Mouse (Mus musculus) E14TG2a.4 (cell line): ENCODE results near the gene 1500011B03Rik.

Source experiments
- H3K27me3 ChIP-seq: 2 replicates; pipeline ENCODE4 v1.6.1; 2014; ENCODE audit warnings: low read length, control low read depth; ENCODE audit not compliant: insufficient read depth
- H3K36me3 ChIP-seq: 2 replicates; pipeline ENCODE4 v1.6.1; 2014; ENCODE audit warnings: low read length, control low read depth; ENCODE audit not compliant: insufficient read depth
- H3K4me1 ChIP-seq: replicated peaks from 2 replicates; pipeline ENCODE4 v1.6.1; 2014; ENCODE audit warnings: low read depth, low read length, control low read depth
- H3K4me3 ChIP-seq: replicated peaks from 2 replicates; pipeline ENCODE4 v1.5.1; 2014; ENCODE audit warnings: mild to moderate bottlenecking, low read length
- H3K9me3 ChIP-seq: 2 replicates; pipeline ENCODE4 v1.6.1; 2014; ENCODE audit warnings: low read length, control low read depth
- CTCF ChIP-seq: conservative IDR thresholded peaks from 2 replicates; pipeline ENCODE4 v1.5.1; 2014; ENCODE audit warnings: low read length
- NANOG ChIP-seq: IDR thresholded peaks from 2 replicates; pipeline ENCODE4 v1.6.1; 2014; ENCODE audit warnings: borderline replicate concordance, low read length, mixed read lengths
- POU5F1 ChIP-seq: IDR thresholded peaks from 2 replicates; pipeline ENCODE4 v1.6.1; 2014; ENCODE audit warnings: low read length, borderline replicate concordance

The 1500011B03Rik gene

DNA sequence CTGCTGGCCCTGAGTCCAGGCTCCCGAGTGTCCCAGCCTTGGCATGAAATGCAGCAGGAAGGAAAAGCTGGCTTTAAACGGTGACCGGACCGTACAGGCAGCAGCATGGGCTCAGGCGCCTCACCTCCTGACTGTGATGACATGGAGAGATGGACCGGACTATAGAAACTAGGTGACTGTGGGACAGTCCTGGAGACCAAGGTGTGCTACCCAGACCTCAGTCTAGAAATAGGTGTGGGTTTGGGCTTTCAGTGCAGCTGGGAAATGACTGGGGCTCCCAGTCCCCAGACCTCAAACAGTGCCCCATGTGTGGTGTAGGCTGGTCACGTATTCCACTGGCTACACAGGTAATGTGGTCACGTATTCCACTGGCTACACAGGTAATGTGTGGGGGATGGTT lies 16.6 kb downstream of the 1500011B03Rik start:
- peaks cover 93% of the 10 kb centered on the region for H3K4me1 ChIP-seq
- H3K36me3 ChIP-seq = peaks cover 93% of the 10 kb centered on the region
- TF ChIP-seq NANOG (no peak), POU5F1 (no peak), CTCF (no peak)
- peaks cover 21% of the 10 kb centered on the region for H3K9me3 ChIP-seq
- H3K4me3 ChIP-seq = no peak overlapping the region
- H3K27me3 ChIP-seq = no peaks in the 10 kb centered on the region

DNA sequence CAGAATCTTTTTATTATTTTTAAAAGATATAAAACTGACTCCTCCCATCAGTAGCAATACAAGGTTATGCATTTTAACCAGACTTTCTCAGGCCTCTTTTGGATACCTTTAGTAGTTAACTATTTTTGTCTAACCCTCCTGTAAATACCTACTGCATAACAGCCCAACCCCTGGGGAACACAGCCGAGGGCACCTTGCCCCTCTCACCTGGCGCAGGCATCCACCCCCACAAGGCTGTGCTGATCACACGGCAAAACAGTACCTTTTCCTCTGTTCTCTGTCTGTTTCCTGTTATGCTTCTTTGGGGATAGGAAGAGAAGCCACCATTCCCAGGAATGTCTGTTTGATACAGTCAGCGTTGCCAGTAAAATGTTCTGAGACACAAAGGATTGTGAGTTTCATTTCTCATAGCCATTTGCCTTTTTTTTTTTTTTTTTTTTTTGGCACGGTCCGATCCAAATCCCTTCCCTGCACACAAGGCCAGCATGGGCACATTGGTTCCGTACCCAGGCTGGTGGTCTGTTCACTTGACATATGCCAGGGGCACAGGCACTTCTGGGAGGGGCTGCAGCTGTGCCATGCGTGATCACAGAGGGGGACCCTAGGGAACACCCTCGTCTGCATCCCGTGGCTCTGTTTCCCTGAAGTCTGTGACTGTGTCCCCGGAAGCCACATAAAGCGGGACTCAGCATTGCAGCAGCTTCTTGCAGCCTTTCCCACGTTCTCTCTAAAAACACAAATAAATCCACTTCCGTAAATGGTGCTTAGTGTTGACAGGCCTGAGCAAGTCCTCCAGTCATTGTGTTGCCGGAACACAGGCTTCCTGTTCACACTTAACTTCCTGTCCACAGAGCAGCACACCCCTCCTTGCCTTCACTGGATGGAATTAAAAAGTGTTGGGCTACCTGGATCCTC lies 17.6 kb downstream of the 1500011B03Rik start:
- TF ChIP-seq NANOG = no peak
- TF ChIP-seq CTCF = no peak
- no peak for TF ChIP-seq POU5F1
- H3K4me3 ChIP-seq = no peak overlapping the region

DNA sequence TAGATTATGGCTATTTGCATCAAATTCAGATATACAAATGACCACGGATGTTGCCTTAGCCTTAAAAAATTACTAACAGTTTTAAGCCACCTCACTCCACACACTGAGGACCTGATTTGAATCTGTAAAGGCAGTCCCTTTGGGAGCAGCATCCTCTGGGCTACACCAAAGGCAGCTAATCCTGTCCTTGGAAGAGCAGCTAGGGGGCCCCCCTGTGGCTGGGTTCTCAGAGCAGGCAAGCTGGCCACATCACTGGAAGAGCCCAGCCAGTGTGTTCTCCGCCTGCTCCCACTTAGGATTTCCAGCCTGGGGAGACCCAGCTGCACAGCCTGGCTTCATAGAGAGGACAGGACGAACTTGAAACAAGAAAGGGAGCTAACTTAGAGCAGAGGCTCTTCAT lies 18.3 kb downstream of the 1500011B03Rik start:
- no peak overlapping the region for H3K4me3 ChIP-seq
- peaks cover 77% of the 10 kb centered on the region for H3K36me3 ChIP-seq
- H3K27me3 ChIP-seq = no peaks in the 10 kb centered on the region
- TF ChIP-seq CTCF (0 out of 2 replicates have a peak, but pooled peaks have one; percentile 14), POU5F1 (no peak)
- peaks cover 94% of the 10 kb centered on the region for H3K4me1 ChIP-seq
- peaks cover 21% of the 10 kb centered on the region for H3K9me3 ChIP-seq

More for the DNA sequence above, 17.6 kb downstream of the 1500011B03Rik start:
- Histone ChIP-seq H3K9me3 (peaks cover 21% of the 10 kb centered on the region), H3K27me3 (no peaks in the 10 kb centered on the region), H3K4me1 (peaks cover 90% of the 10 kb centered on the region), H3K36me3 (peaks cover 84% of the 10 kb centered on the region)

DNA sequence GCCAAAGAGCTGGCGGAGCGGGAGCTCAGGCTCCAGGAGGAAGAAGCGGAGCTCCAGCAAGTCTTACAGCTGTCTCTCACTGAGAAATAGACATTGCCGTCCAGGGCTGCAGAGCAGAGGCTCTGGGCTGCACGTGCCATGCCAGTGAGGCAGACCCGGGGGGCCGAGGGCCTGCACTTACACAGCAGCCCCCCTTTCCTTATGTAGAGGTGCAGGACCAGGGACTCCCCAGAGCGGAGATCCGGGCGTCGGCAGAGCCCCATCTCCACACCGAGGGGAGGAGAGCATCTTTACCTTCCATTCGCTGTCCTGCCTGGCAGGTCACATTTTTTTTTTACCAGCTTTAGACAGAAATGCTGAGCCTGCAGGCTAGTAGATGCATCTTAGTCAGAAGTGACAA lies 18.9 kb downstream of the 1500011B03Rik start:
- Histone ChIP-seq H3K4me3 (no peak overlapping the region; the same call in 1 of the 2 replicates), H3K4me1 (peaks cover 94% of the 10 kb centered on the region), H3K36me3 (peaks cover 74% of the 10 kb centered on the region), H3K27me3 (no peaks in the 10 kb centered on the region), H3K9me3 (peaks cover 21% of the 10 kb centered on the region)
- TF ChIP-seq POU5F1 (no peak), CTCF (no peak), NANOG (no peak)

DNA sequence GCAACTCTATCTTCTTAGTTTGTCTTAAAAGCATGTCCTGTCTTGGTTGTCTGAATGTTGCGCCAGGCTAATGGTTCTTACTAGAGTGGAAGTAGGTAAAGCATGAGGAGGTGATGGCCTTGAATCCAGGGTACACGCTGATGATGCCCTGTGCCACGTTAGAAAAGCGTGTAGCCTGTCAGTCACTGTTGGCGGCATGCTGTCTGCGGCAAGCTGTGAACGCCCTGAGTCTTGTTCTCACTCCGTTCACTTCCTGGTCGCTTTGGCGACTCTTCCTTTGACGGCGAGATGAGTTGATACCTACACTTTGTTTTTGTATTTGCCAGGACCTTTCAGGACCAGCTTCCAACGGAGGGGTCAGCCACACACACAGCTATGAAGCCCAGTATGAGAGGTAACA lies 20.0 kb downstream of the 1500011B03Rik start:
- Histone ChIP-seq H3K9me3 (peaks cover 21% of the 10 kb centered on the region), H3K36me3 (peaks cover 73% of the 10 kb centered on the region), H3K27me3 (no peaks in the 10 kb centered on the region), H3K4me1 (peaks cover 92% of the 10 kb centered on the region), H3K4me3 (no peak overlapping the region)
- TF ChIP-seq CTCF (no peak), NANOG (no peak), POU5F1 (no peak)

DNA sequence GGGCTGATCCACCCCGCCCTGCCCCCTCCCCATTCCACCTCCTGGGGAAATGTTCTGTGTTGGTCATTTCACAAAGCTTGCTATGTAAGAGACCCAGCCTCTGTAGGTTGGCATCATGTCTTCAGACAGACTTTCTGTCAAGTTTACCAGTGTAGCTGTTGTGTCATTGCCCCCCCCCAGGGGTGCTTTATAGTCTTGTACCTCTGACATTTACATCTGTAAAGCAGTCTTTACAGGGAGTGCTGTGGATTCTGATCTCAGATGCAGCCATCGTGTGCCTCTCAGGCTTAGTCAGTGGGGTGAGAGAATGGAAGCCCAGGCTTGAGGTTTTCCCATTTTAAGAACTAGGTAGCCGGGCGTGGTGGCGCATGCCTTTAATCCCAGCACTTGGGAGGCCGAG lies 21.4 kb downstream of the 1500011B03Rik start:
- peaks cover 66% of the 10 kb centered on the region for H3K36me3 ChIP-seq
- no peaks in the 10 kb centered on the region for H3K27me3 ChIP-seq
- H3K4me1 ChIP-seq = peaks cover 94% of the 10 kb centered on the region
- H3K9me3 ChIP-seq = peaks cover 21% of the 10 kb centered on the region
- peak overlapping the region; percentile 43; the same call in 1 of the 2 replicates for H3K4me3 ChIP-seq
- TF ChIP-seq CTCF (no peak), POU5F1 (no peak), NANOG (peak; percentile 81)

DNA sequence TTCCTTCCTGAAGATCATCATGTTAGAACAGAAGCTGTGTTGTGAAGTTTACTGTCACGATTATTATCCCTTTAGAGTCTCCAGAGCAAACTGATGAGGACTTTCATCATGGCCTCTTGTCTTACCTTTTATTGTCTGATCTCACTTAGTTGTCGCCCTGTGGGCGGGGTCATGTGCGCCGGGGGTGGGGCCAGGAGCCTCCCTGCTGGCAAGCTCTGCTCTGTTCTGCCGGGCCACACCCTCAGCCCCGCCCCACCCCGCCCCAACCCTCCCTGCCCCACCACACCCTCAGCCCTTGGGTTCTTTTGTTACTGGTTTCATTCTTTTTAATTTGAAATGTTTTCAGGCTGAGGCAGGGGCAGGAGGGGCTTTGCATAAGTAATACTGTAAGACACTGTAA lies 22.2 kb downstream of the 1500011B03Rik start:
- TF ChIP-seq NANOG (no peak), POU5F1 (no peak), CTCF (no peak)
- Histone ChIP-seq H3K4me1 (peaks cover 92% of the 10 kb centered on the region), H3K4me3 (peak overlapping the region; percentile 70), H3K9me3 (peaks cover 21% of the 10 kb centered on the region), H3K36me3 (peaks cover 58% of the 10 kb centered on the region), H3K27me3 (no peaks in the 10 kb centered on the region)

DNA sequence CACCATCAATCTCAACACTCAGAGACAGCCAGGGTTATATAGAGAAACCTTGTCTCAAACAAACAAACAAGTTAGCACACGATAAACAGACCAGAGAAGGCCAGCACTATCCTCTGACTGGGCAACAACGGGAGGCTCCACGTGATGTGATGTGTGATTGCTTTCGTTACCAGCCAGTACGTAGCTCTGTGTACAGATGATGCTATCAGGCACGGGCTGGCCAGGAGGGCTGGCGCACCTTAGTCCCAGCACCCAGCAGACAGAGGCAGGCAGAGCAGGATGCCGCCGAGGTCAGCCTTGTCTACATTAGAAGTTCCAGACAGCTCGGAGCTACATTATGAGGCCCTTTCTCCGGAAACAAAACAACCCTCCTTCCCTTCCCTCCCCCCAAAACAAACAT lies 23.4 kb downstream of the 1500011B03Rik start:
- Histone ChIP-seq H3K4me3 (peak overlapping the region; percentile 70), H3K27me3 (no peaks in the 10 kb centered on the region), H3K9me3 (peaks cover 21% of the 10 kb centered on the region), H3K36me3 (peaks cover 47% of the 10 kb centered on the region), H3K4me1 (peaks cover 91% of the 10 kb centered on the region)
- TF ChIP-seq CTCF (no peak), NANOG (no peak), POU5F1 (no peak)

DNA sequence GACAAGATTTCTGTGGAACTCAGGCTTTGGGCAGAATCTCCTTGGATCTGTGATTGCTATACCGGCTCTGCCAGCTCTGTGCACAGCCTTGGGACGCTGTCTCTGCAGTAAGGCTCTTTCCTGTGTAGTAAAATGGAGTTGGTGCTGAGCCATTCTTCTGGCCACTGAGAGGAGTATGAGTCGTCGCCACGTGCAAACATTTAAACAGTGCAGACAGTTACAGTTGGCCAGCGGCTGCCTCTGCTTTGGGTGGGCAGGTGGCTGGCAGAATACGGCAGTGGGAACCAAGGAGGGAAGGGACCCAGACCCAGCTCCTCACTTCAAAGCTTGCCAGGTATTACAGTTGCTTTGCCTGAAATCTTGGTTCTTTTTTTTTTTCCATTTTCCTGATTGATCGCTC lies 26.0 kb downstream of the 1500011B03Rik start:
- peaks cover 43% of the 10 kb centered on the region for H3K36me3 ChIP-seq
- H3K9me3 ChIP-seq = peaks cover under 1% of the 10 kb centered on the region; the same call in 1 of the 2 replicates
- peaks cover 91% of the 10 kb centered on the region for H3K4me1 ChIP-seq
- H3K4me3 ChIP-seq = peak overlapping the region; percentile 41
- TF ChIP-seq NANOG = no peak
- TF ChIP-seq POU5F1 = no peak
- TF ChIP-seq CTCF = no peak
- H3K27me3 ChIP-seq = no peaks in the 10 kb centered on the region
